Mouse (Mus musculus) liver, adult 2 months (tissue): ENCODE results near the gene Hoxd13.

Source experiments
- CTCF ChIP-seq: fragments of 200-500 bp; IDR thresholded peaks from 2 replicates; pipeline ENCODE4 v1.5.1; 2011; ENCODE audit warnings: low read depth, low read length, control low read depth
- POLR2A ChIP-seq: fragments of 200-500 bp; IDR thresholded peaks from 2 replicates; pipeline ENCODE4 v1.6.1; 2011; ENCODE audit warnings: low read length, control low read depth; ENCODE audit not compliant: insufficient read depth; ENCODE audit errors: extremely low read depth

DNA sequence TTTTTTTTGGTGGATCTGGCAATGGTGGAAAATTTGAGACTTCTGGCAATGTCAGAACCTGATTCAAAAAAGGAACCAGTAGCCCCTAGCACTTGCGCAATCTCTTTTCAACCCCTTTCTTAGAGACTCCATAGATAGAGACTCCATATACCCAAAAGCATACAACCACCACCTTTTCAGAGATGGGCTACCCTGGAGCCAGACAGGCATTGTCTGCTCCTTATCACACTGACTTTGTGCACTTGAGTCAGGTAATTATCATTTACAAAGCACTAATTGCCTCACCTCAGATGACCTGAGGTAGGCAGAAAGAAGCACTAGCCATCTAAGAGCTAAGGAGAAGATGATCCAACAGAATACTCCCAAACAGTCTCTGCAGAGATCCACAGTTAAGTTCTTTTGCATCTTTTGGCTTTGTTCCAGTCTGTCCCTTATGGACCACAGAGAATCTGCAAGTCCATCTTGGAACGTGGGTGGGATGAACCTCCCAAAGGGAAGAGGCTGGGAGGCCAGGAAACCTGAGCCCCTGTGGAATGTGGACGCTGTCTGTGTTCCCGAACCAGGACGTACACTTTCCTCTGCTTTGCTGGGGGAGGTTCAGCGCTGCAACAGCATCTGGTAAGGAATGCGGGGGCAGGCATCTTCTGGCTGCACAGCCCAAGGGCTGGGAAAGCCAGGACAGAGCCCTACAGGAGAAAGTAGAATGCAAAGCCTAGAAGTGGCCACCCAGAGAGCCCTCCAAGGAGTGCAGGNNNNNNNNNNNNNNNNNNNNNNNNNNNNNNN, 20.8 kb upstream of the Hoxd13 start:
- no peak for TF ChIP-seq CTCF
- no peak for TF ChIP-seq POLR2A
